Mouse (Mus musculus): ENCODE measurements around the gene Tenm4. TPM values are rescaled to one million over a fixed set of nuclear protein-coding genes. Genes with fewer than 3 reads are reported as not detected.

The Tenm4 gene
- total RNA-seq, 2 experiments from 2014 or later: 1.1 to 5.7 TPM

DNA sequence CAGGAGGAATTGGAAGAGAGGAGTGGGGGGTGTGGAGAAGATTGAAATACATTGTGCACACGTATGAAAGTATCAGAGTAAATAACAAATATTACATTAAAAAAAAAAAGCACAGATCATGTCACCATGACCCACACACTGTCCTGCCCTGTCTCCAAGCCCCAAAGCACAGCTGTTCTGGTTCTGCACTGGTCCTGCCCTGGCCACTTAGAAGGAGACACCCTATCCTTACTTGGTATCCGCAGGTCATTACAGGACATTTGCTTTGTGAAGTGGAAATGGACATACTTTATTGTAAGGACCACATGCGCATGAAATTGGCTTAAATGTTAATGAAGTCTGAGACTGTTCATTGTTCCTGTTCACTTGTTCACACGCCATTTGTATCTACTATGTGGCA, 510.8 kb downstream of the Tenm4 start:
- no peak for DNase-seq

- no peak for DNase-seq
These were observed 517.1 kb downstream of the Tenm4 start for GRCm38 (mm10) chr7:96688141-96688540.

DNA sequence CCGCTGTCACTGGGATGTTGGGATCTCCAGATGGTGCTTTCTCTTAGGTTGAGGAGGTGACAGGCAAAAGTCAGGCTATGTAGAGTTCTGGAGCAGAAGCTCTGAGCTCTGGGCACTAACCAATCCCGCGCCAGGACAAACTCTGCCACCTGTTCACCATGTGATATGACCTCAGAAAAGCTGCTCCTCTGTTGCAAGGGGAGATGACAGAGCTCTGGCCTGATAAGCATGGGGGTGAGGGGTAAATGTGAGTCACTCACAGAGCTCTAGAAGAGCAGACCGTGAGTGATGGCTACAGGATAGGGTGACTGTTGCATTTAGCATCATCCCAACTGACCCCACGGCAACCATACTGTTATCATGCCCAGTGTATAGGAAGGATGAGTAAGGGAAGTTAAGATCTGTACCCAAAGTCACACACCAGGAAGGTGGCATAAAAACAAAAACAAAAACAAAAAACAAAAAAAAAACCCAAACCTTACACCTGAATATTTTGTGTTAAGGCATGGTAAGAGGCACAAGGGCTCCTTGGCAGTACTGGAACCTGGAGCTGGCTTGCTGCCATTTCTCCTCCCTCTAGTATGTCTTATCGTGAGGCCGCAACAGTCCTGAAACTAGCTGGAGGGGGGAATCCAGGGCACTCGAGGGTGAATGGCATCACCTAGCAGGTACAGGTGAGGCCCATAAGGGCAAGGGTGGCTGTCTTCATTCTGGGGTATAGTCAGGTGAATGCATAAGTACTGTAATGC, 530.2 kb downstream of the Tenm4 start:
- no peak for DNase-seq

- no peak for DNase-seq
These were observed 532.9 kb downstream of the Tenm4 start for GRCm38 (mm10) chr7:96703958-96704357.

DNA sequence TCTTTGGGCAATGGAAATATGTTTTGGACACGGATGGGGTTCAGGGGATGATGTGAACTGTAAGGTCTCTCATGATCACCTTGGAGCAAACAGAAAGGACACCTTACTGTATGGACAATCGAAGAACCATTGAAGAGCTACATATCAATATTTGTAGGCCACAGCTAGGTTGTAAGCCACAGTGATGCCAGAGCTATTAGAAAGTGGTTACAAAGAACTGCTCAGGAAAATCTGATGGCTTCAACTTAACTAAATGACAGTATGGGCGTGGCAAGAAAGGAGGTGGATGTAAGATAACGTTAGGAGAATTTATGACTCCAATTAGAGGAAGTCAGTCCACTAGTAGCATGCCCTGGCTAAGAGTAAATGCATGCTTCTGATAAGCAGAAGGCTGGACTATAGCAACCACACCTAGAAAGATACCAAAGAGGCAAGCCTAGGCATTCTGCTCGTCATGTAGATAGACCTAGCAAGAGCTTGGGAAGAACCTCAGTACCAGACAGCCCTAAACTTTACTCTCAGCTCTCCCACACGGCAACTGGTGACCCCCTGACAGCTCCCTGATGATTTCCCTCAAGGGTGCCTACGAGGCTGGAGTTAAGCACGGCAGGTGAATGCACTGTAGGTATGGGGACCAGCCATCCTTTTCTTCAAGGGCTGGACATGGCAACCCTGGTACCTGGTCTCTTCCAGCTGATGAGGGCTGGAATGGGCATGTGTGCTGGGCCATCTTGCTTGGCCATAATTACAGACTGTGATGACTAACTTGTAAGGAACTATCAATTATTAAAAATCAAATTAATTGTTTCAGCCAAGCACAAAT, 534.5 kb downstream of the Tenm4 start:
- no peak for DNase-seq

DNA sequence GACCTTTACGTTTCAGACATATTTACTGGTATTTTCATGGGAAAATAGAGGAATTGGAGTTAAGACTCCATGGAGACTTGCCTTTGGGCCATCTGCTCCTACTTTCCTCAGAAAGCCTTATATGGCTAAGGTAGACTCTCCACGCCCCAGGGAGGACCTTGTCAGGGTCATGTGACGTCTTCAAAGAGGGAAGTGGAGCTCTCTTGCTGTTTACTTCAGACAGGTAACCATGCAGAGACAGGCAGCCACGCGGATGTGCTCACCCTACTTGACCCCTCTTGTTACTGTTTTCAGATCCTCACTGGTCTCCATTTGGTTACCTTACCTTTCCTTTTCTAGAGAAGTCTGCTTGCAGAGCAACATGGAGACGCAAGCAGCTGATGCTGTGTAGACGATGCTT, 535.5 kb downstream of the Tenm4 start:
- DNase-seq: no peak

DNA sequence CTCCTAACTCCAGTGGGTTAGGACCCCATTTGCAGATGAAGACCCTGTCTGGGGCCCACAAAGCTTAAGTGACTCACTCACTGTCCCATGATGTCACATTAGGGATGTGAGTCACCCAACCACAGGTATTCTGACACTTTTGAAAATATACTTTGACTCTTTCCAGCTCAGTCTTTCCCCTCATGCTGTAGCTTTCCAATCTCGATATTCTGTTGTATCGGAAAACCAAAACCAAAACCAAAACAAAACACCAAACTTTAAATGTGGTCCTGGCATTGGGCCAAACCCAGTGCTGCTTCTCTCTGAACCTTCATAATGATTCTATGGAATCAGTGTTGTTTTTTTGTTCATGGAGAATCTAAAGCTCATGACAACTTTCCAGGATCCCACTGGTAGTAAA, 536.1 kb downstream of the Tenm4 start:
- DNase-seq: no peak

- DNase-seq: no peak
These were observed 537.0 kb downstream of the Tenm4 start for GRCm38 (mm10) chr7:96708071-96708470.

GRCm38 (mm10) chr7:96708561-96708960, 537.5 kb downstream of the Tenm4 start:
- no peak for DNase-seq

DNA sequence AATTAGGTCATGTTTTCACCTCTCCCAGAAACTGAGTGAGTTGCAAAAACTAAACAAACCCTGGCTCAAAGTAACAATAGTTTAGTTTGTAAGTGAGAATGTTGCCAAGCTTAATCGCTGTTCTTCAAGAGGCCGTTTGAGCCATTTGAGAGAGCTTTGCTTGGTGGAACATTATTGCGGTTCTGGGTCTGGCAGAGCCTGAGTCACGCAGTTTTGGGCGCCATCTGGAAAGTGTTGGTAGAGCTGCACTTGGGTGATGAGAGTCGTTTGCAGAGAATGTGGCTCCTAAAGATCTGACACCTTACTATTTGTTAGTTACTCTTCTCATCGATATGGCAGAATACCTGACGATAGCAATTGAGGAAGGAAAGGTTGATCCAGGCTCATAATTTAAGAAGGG, 537.9 kb downstream of the Tenm4 start:
- no peak for DNase-seq

- no peak for DNase-seq
These were observed 538.8 kb downstream of the Tenm4 start for GRCm38 (mm10) chr7:96709891-96710290.

DNA sequence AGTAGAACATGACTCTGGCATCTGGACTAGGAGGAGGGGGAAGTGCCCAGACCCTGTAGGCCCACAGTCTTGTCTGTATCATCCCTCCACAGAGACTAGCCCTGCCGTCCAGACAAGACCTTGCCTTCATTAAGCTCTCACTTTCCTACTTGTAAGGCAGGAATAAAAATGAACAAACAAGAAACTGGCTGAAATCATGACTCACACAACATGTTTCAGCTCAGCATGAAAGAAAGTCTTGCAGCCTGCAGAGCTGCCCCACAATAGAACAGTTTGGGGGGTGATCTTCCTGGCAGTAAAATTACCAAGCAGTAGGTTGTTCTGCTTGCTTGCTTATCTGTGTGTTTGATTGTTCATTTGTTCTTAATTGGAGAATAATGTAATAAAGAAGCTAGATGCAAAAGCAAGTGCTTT, 539.6 kb downstream of the Tenm4 start:
- no peak for DNase-seq

DNA sequence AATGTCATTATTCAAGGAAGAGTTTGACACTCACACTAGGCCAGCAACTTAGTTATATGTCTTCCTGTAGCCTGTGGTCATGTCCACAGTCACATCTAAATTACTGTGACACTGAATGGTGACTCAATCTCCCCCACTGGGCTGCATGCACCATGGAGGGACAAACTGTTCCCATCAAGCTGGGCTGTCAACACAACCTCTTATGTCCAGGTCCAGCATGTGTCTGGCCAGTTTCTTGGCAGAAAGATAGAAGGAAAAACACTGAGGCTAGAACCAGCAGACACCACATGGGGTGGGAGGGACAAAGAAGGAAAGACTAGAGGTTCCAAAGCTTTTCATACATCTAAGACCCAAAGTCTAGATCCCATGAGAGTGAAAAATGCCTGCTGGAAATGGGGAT, 541.8 kb downstream of the Tenm4 start:
- DNase-seq: no peak

- no peak for DNase-seq
These were observed 545.9 kb downstream of the Tenm4 start for GRCm38 (mm10) chr7:96716911-96717310.

GRCm38 (mm10) chr7:96718201-96719155, 547.4 kb downstream of the Tenm4 start:
- DNase-seq: no peak

GRCm38 (mm10) chr7:96719926-96720325, 548.9 kb downstream of the Tenm4 start:
- DNase-seq: no peak

DNA sequence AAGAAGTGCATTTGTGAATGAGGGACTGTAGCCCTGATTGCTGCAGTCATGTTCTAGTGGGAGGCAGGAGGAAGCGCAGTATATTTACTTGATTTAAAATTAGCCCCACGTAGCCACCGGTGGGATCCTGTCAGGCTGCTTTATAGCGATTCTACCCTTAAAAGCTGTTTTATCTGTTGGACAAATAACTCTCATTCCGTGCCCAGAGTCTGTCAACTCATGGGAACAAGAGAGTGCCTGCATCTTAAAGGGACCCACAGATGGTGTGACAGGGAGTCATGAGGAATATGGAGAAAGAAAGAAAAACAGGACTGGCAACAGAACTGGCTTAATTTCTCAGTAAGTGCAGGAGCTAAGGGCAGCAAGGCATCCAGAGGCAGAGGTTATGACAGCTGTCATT, 549.4 kb downstream of the Tenm4 start:
- no peak for DNase-seq

GRCm38 (mm10) chr7:96722796-96723195, 551.8 kb downstream of the Tenm4 start:
- DNase-seq: no peak

DNA sequence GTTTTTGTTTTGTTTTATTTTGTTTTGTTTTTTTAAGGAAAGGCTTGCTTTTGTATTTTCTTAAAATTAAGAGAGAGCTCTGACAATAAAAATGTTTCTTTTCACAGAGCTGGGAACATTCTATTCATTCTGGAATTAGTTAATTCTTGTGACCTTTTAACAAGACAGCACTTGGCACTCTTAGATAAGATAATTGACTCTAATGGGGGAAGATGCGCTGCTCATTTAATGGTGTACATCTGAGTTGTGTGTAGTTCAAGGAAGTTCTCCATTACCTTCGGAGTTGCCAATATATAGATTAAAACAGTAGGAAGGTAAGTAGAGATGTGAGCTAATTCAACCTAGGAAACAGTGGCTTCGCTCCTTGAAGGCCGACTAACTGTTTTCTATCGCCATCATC, 554.6 kb downstream of the Tenm4 start:
- no peak for DNase-seq

DNA sequence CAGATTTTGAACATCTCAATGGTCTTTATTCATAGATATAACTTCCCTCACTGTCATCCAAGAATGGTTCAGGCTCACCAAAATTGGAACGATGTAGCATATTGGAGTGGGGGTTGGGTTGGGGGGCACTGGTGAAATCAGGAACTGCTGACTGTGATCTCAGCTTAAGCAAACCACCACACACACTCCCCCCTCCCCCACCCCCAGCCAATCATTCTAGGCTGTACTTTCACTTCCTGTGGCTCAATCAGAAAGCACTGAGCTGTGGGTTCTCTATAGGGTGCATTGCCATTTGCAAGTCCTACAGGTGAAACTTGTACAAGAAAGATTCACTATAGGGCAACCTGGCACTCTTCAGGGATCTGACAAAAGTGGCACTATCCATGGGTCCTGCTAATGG, 559.3 kb downstream of the Tenm4 start:
- DNase-seq: no peak

GRCm38 (mm10) chr7:96731947-96732346, 560.9 kb downstream of the Tenm4 start:
- DNase-seq: no peak

DNA sequence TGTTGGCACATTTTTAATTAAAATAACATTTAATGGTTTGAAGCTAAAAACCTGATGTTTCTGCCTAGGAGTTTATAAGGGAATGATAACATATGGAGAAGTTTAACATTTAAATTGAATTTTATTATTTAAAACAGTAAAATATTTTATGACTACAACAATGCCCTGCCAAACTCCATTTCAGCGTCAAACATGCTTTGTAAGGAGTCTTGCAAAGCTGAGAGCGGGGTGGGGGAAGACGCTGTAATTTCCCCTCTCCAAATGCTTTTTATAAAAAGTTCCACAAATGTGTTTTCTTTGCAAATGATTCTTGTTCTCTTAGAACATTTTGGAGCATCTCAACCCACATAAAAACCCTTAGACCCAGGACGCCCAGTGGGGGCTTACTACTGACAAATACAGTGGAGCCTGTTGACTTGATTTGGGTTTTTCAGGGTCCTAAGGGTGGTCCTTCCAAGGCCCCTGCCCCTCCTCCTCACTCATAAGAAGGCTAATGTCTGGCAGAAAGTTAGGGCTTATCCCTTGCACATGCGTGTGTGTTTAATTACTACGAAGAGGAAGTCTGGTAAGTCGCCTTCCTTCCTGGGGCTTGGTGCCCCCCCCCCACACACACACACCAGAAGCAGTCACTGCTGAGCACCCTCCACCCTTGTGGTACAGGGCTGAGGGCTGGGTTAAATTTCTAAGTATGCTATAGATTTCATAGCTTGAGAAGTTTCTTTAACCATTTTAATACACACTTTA, 563.4 kb downstream of the Tenm4 start:
- DNase-seq: no peak

All from gastrocnemius, postnatal 25 days (tissue).